Mouse (Mus musculus) midbrain, embryonic 13.5 days (tissue): ENCODE measurements around the gene Cdkn2aipnl. TPM values are rescaled to one million over a fixed set of nuclear protein-coding genes. Genes with fewer than 3 reads are reported as not detected.

Experiments
- ATAC-seq: fragments of 200-750 bp; cut with Nextera tagmentation; 2 replicates; pipeline ENCODE4 v1.8.0; 2017; ENCODE audit warnings: mild to moderate bottlenecking, moderate TSS enrichment, moderate library complexity
- H3K27ac ChIP-seq: fragments of 300-500 bp; sonication (generic); 2 replicates; pipeline ENCODE4 v1.5.1; 2015; ENCODE audit warnings: inconsistent platforms, mild to moderate bottlenecking, moderate library complexity
- H3K27me3 ChIP-seq: fragments of 300-500 bp; sonication (generic); 2 replicates; pipeline ENCODE4 v1.6.1; 2015; ENCODE audit warnings: mild to moderate bottlenecking, inconsistent platforms
- H3K36me3 ChIP-seq: fragments of 300-500 bp; sonication (generic); 2 replicates; pipeline ENCODE4 v1.6.1; 2015; ENCODE audit warnings: mild to moderate bottlenecking, inconsistent platforms
- H3K4me1 ChIP-seq: fragments of 300-500 bp; sonication (generic); replicated peaks from 2 replicates; pipeline ENCODE4 v1.6.1; 2015; ENCODE audit warnings: inconsistent platforms
- H3K4me2 ChIP-seq: fragments of 300-500 bp; sonication (generic); replicated peaks from 2 replicates; pipeline ENCODE4 v1.6.1; 2015; ENCODE audit warnings: moderate library complexity, mild to moderate bottlenecking, inconsistent platforms
- H3K4me3 ChIP-seq: fragments of 300-500 bp; sonication (generic); replicated peaks from 2 replicates; pipeline ENCODE4 v1.5.1; 2015; ENCODE audit warnings: mild to moderate bottlenecking, inconsistent platforms
- H3K9ac ChIP-seq: fragments of 300-500 bp; sonication (generic); replicated peaks from 2 replicates; pipeline ENCODE4 v1.6.1; 2015; ENCODE audit warnings: mild to moderate bottlenecking, inconsistent platforms
- H3K9me3 ChIP-seq: fragments of 300-500 bp; sonication (generic); 2 replicates; pipeline ENCODE4 v1.6.1; 2016; ENCODE audit warnings: mild to moderate bottlenecking, inconsistent platforms
- WGBS: fragments of 180-500 bp; shearing (Covaris S2); methylation state at CpG from one replicate; pipeline ENCODE4 v1.1.7; 2015; 5-methylcytosine and 5-hydroxymethylcytosine counted together
- polyA plus RNA-seq: library from polyadenylated mRNA; unstranded; fragments of >200 nt; fragmentation: Nextera tagmentation; extraction: Ambion mirVana; gene quantifications from 2 replicates; pipeline ENCODE4 v1.2.1, GENCODE M21; 2015

Cdkn2aipnl gene
- polyA plus RNA-seq, 1 experiment from 2014 or later, result 118 TPM

DNA sequence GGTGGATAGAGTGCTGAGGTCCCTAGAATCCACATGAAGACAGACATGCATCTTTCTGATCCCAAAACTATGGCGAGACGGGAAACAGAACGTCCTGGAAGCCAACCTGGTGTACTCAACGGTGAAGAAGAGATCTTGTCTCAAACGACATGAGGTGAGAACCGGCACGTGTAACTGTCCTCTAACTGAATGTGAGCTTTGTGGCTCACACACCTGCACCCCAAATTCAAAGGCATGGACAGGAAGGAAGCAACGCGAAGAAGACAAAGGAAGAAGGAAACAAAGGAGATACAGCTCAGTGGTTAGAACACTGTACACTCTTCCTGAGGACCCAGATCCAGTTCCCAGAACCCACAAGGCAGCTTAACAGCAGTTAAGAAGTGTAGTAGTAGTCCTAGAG is 17.5 kb upstream of the Cdkn2aipnl start:
- no peak overlapping the region for H3K4me3 ChIP-seq
- 93% methylated on average over 9 of the region's 9 CpGs for WGBS
- no peaks in the 10 kb centered on the region for H3K27me3 ChIP-seq
- H3K27ac ChIP-seq, result no peak overlapping the region
- H3K4me2 ChIP-seq, result no peak overlapping the region
- ATAC-seq, result no peak
- H3K4me1 ChIP-seq, result no peaks in the 10 kb centered on the region
- no peaks in the 10 kb centered on the region for H3K36me3 ChIP-seq
- H3K9me3 ChIP-seq, result no peaks in the 10 kb centered on the region
- no peak overlapping the region for H3K9ac ChIP-seq

DNA sequence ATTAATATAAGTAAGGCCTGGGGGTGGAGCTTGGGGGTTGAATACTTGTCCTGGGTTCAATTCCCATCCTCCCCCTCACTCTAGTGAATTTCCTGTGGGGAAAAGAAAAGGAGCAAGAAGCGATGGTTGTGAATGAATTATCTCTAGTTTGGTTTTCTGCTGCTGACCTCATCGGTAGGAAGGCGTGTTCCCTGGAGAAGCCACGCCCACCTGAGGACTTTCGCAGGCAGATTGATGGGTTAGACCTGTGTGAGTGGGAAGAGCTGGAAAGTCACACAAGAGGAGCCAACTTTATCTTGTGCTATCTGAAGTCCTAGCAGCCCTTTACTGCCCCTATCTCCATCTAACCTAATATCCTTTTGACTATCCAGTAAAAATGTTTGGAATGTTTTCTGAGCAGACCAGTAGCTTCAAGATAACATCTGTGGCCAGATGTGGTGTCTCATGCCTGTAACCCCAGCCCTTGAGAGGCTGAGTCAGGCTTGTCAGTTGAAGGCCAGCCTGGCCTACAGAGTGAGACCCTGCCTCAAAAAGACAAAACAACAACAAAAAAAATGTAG is 15.5 kb upstream of the Cdkn2aipnl start:
- Histone ChIP-seq H3K36me3 (no peaks in the 10 kb centered on the region), H3K4me1 (no peaks in the 10 kb centered on the region), H3K27ac (no peak overlapping the region), H3K9me3 (no peaks in the 10 kb centered on the region), H3K9ac (no peak overlapping the region), H3K4me3 (no peak overlapping the region), H3K4me2 (no peak overlapping the region), H3K27me3 (no peaks in the 10 kb centered on the region)
- ATAC-seq, result no peak
- WGBS, result 72% methylated on average over 5 of the region's 5 CpGs

DNA sequence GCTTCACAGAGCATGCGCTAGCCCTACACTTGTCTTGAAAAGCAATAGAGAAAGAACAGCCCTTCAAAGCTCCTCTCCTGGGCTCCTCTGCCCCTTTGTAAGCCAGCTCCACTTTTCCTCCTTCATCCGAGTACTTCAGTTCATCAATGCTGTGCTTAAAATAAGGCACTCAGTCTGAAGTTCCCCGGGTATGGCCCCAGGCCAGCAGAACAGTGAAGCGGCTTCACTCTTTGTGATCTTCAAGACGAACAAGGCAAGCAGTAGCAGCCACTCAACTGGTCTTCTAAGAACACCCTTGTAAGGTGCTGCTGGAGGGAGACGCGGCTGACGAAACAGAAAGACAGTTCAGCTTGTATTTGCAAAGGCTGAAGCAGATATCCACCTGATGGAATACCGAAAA is 11.3 kb upstream of the Cdkn2aipnl start:
- no peak for ATAC-seq
- WGBS, result 85% methylated on average over 9 of the region's 9 CpGs
- Histone ChIP-seq H3K36me3 (no peaks in the 10 kb centered on the region), H3K27me3 (no peaks in the 10 kb centered on the region), H3K4me2 (no peak overlapping the region), H3K4me3 (no peak overlapping the region), H3K9me3 (no peaks in the 10 kb centered on the region), H3K4me1 (no peaks in the 10 kb centered on the region), H3K27ac (no peak overlapping the region), H3K9ac (no peak overlapping the region)

DNA sequence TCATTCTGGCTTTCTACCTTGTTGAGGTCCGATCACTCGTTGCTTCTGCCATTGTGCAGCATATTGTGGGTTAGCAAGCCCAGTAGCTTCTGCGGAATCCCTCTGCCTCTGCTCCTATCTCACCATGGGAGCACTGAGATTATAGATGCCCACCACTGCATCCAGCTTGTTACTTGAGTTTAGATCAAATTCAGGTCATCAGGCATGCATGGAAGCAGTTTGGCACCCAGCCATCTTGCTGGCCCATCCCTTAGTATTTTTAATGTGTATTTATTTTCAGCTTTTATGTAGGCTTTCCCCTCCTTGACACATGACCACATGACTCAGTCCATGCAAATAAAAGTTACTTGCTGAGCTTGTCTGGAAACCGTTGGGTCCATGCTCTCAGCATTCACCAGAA is 9.7 kb upstream of the Cdkn2aipnl start:
- no peaks in the 10 kb centered on the region for H3K4me1 ChIP-seq
- ATAC-seq, result no peak
- no peaks in the 10 kb centered on the region for H3K36me3 ChIP-seq
- no peak overlapping the region for H3K27ac ChIP-seq
- no peak overlapping the region for H3K4me2 ChIP-seq
- no peak overlapping the region for H3K4me3 ChIP-seq
- H3K9me3 ChIP-seq, result no peaks in the 10 kb centered on the region
- H3K9ac ChIP-seq, result no peak overlapping the region
- WGBS, result 92% methylated on average over 4 of the region's 4 CpGs
- H3K27me3 ChIP-seq, result no peaks in the 10 kb centered on the region

DNA sequence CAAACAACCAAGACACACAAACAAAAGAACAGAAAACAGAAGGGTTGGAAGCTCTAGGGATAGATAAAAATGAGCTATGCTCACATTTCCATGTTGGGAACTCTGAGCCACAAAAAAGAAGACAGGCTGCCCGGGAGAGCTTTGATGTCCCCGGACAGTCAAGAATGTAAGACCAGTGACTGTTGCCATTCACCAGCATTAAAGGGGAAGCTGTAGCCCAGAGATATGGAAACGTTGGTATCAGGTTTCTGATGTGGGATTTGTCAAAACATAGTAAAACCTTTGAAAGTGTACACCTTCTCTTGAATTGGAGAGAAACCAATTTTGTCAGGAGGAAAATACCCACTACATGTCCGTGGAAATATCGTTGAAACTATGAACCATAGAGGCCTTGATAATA is 8.0 kb upstream of the Cdkn2aipnl start:
- H3K9ac ChIP-seq, result no peak overlapping the region
- H3K4me2 ChIP-seq, result no peak overlapping the region
- no peaks in the 10 kb centered on the region for H3K4me1 ChIP-seq
- ATAC-seq, result no peak
- H3K27me3 ChIP-seq, result no peaks in the 10 kb centered on the region
- 84% methylated on average over 5 of the region's 5 CpGs for WGBS
- no peak overlapping the region for H3K27ac ChIP-seq
- H3K36me3 ChIP-seq, result no peaks in the 10 kb centered on the region
- H3K9me3 ChIP-seq, result no peaks in the 10 kb centered on the region
- no peak overlapping the region for H3K4me3 ChIP-seq

DNA sequence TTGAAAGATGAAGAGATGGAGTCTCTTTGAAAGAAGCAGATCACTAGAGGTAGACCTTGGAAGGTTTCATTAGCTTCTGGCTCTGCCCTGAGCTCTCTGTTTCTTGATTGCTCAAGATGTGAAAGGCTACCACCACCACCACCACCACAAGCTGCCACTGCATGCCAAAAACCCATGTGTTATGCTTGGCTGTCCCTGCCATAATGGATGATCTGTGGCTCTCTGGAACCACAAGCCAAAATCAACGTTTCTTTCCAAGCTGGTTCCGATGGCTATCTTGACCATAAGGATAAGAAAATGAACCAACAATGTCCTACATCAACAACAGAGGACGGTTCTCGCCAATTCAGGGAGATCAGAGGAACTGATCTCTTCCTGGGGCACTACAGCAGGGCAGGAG is 7.4 kb upstream of the Cdkn2aipnl start:
- no peaks in the 10 kb centered on the region for H3K36me3 ChIP-seq
- H3K4me2 ChIP-seq, result no peak overlapping the region
- no peak for ATAC-seq
- no peak overlapping the region for H3K4me3 ChIP-seq
- no peak overlapping the region for H3K27ac ChIP-seq
- no peak overlapping the region for H3K9ac ChIP-seq
- no peaks in the 10 kb centered on the region for H3K9me3 ChIP-seq
- no peaks in the 10 kb centered on the region for H3K27me3 ChIP-seq
- H3K4me1 ChIP-seq, result no peaks in the 10 kb centered on the region
- WGBS, result 96% methylated on average over 4 of the region's 4 CpGs

DNA sequence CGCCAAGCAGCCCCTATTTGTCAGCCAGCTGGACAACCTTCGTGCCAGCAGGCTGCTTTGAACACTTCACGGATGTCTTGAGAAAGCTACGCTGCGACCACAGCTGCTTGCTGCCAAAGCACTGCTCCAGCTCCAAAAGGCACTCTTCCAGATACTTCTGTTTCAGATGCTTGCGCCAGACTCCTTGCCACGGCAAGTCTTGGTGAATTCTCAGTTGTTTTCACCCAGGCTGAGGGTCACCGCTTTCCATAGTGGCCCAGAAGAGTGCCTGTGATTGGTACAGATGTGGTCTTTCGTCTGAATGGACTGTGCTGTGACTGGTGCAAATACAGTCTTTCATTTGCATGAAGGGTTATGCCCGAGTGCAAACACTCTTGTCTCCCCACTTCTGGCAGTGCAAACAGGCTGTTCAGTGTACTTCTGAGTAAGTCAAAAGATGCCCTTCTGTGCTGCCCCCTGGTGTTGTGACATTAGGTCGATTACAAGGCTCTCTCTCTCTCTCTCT is 6.4 kb upstream of the Cdkn2aipnl start:
- H3K27ac ChIP-seq, result no peak overlapping the region
- no peaks in the 10 kb centered on the region for H3K4me1 ChIP-seq
- no peaks in the 10 kb centered on the region for H3K27me3 ChIP-seq
- no peaks in the 10 kb centered on the region for H3K36me3 ChIP-seq
- no peak for ATAC-seq
- H3K4me2 ChIP-seq, result no peak overlapping the region
- H3K4me3 ChIP-seq, result no peak overlapping the region
- WGBS, result 70% methylated on average over 11 of the region's 11 CpGs
- H3K9ac ChIP-seq, result no peak overlapping the region
- no peaks in the 10 kb centered on the region for H3K9me3 ChIP-seq

DNA sequence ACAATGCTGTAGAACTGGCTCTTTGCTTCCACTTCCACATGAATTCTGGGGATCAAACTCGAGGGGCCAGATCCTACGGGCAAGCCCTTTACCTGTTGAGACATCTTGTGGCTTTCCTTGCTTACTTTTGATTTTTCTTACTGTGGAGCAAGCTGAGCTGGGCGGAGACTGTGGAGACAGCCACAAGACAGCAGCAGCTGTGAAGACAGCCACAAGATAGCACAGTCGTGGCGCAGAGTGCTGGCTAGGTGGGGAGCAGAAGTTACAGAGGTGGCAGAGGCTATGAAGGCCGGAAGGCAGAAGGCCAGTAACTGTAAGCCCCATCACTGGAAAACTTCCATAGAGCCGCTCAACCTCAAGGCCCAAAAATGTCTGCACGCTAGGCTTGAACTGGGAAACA is 5.7 kb upstream of the Cdkn2aipnl start:
- no peaks in the 10 kb centered on the region for H3K36me3 ChIP-seq
- ATAC-seq, result no peak
- no peaks in the 10 kb centered on the region for H3K9me3 ChIP-seq
- no peaks in the 10 kb centered on the region for H3K27me3 ChIP-seq
- no peak overlapping the region for H3K4me3 ChIP-seq
- H3K27ac ChIP-seq, result no peak overlapping the region
- no peak overlapping the region for H3K9ac ChIP-seq
- H3K4me1 ChIP-seq, result no peaks in the 10 kb centered on the region
- 92% methylated on average over 8 of the region's 8 CpGs for WGBS
- H3K4me2 ChIP-seq, result no peak overlapping the region

DNA sequence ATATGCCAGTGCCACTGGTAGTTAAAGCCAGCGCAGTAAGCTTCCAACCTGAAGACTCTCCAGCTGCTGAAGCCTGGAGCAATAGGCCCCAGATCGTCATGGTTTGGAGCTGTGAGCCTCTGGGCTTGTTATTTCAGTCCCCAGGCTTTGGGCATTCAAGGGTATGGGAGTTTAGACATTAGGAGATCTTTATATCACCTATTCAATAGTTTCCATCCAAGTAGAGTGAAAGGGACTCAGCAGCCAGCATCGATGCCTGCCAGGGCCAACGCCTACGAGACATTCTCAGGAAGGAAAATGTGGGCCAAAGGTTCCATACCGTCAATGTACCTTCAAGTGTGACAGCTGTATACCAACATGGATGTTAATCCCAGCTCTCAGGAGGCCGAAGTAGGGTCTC is 5.2 kb upstream of the Cdkn2aipnl start:
- Histone ChIP-seq H3K4me2 (no peak overlapping the region), H3K4me1 (0 out of 2 replicates have a peak, but pooled peaks cover 2% of the 10 kb centered on the region), H3K27ac (no peak overlapping the region), H3K4me3 (no peak overlapping the region), H3K9me3 (no peaks in the 10 kb centered on the region), H3K9ac (no peak overlapping the region), H3K27me3 (no peaks in the 10 kb centered on the region), H3K36me3 (no peaks in the 10 kb centered on the region)
- 92% methylated on average over 7 of the region's 7 CpGs for WGBS
- ATAC-seq, result no peak

DNA sequence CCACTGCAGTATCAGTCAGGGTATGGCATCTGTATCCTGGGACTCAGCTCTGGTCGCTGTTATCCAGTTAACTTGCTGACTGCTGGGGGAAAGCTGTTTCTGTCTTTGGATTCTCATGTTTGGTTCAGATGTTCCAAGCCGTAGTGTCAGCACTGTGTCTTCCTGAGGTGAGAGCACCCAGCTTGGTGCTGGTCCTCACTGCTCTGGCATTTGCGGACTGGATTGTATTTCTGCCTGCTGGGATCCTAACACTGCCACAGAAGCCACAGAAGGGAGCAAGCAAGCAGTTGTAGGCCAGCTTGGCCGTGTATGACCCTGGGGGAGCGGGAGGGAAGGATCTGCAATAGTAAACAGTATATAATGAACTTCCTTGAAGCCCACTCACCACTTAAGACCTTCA is 810 bp upstream of the Cdkn2aipnl start:
- ATAC-seq, result no peak
- Histone ChIP-seq H3K9me3 (no peaks in the 10 kb centered on the region), H3K4me3 (no peak overlapping the region), H3K4me2 (no peak overlapping the region), H3K27me3 (no peaks in the 10 kb centered on the region), H3K9ac (no peak overlapping the region), H3K4me1 (peaks cover 14% of the 10 kb centered on the region), H3K27ac (no peak overlapping the region), H3K36me3 (peaks cover 20% of the 10 kb centered on the region)
- 85% methylated on average over 5 of the region's 5 CpGs for WGBS

DNA sequence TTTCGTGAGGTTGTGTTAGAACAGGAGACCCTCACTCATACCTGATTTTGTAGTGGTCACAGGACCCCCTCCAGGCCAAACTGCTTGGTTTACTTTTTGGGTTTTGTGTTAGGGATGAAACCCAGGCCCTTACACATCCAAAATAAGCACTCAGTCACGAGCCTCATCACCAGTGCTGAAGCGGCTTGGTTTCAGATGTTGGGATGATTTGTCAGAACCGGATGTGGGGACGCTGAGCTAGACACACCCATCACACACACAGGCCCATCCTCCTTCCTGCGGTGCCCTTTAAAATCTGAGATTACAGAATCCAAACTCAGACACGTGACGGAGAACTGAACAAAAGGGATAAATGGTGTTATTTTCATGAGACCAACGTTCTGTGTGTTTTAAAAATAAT is 1.4 kb downstream of the Cdkn2aipnl start:
- Histone ChIP-seq H3K27me3 (no peaks in the 10 kb centered on the region), H3K4me3 (no peak overlapping the region), H3K4me2 (peak overlapping the region; percentile 95; the same call in 1 of the 2 replicates), H3K4me1 (peaks cover 14% of the 10 kb centered on the region), H3K9me3 (no peaks in the 10 kb centered on the region), H3K9ac (no peak overlapping the region), H3K27ac (no peak overlapping the region), H3K36me3 (peaks cover 42% of the 10 kb centered on the region)
- WGBS, result 93% methylated on average over 9 of the region's 9 CpGs
- ATAC-seq, result no peak

DNA sequence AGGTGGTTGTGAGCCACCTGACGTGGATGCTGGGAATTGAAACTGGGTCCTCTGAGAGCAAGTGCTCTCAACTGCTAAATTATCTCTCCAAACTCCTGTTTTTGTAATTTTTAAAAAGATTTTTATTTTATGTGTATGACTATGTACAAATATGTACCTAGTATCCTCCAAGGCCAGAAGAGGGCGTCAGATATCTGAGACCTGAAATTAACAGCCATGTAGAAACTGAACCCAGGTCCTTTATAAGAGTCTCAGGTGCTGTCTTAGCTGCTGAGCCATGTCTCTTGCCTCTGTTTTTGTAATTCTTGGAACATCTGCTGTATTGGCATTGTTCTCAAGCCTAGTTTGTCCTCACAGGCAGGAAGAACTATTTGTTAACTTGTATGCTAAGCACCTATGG is 2.0 kb downstream of the Cdkn2aipnl start:
- no peak overlapping the region for H3K27ac ChIP-seq
- WGBS, result 91% methylated on average over 2 of the region's 2 CpGs
- H3K27me3 ChIP-seq, result no peaks in the 10 kb centered on the region
- H3K9ac ChIP-seq, result no peak overlapping the region
- no peak overlapping the region for H3K4me3 ChIP-seq
- H3K36me3 ChIP-seq, result peaks cover 46% of the 10 kb centered on the region
- no peaks in the 10 kb centered on the region for H3K9me3 ChIP-seq
- ATAC-seq, result no peak
- H3K4me1 ChIP-seq, result peaks cover 14% of the 10 kb centered on the region
- H3K4me2 ChIP-seq, result no peak overlapping the region

DNA sequence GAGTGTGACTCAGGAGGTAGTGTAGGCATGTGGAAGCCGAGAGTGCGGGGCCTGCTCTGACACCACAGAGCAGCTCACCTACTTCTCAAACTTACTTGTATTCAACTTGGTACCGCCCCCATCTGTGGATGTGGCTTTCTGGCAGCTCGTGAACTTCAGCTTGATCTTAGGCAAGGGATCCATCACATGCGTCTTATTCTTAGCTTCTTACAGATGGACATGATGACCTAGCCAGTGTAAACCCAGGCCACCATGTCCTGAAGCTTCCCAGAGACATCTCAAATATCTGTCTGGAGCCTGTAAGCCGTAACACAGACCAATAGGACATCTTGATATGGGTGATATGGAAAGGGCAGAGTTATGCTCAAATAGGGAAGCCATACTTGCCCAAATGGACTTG is 4.2 kb downstream of the Cdkn2aipnl start:
- H3K36me3 ChIP-seq, result peaks cover 62% of the 10 kb centered on the region
- H3K27ac ChIP-seq, result no peak overlapping the region
- no peak overlapping the region for H3K4me3 ChIP-seq
- H3K4me1 ChIP-seq, result peaks cover 14% of the 10 kb centered on the region
- H3K9me3 ChIP-seq, result no peaks in the 10 kb centered on the region
- no peak for ATAC-seq
- H3K4me2 ChIP-seq, result no peak overlapping the region
- WGBS, result 97% methylated on average over 6 of the region's 6 CpGs
- H3K9ac ChIP-seq, result no peak overlapping the region
- H3K27me3 ChIP-seq, result no peaks in the 10 kb centered on the region
